Mouse (Mus musculus): ENCODE measurements around the gene Gm6465. TPM values are rescaled to one million over a fixed set of nuclear protein-coding genes. Genes with fewer than 3 reads are reported as not detected.

Gm6465 gene
- not detected for total RNA-seq (2023)

GRCm38 (mm10) chr5:11845239-11845638 lies at the start of gene Gm6465:
Gm6465 (plus strand) TSS chr5:11845539.

Other genes starting within 250 kb of the Gm6465 start
- not detected for gene Gm8922, start 163.6 kb upstream of the Gm6465 start, total RNA-seq (2023)
- not detected for gene Gm8926, start 75.0 kb upstream of the Gm6465 start, total RNA-seq (2023)
- not detected for gene 4933402N22Rik, start 72.5 kb downstream of the Gm6465 start, total RNA-seq (2023)

Measured in CD8-positive naive resting alpha-beta T cell, adult 57 days (primary cell).